Mouse (Mus musculus) R1 (cell line): Measurements from ENCODE around the gene Thap12.

ENCODE experiments used
- DNase-seq: peaks from one replicate; pipeline ENCODE4 v3.0.0-alpha.2; 2018; ENCODE audit warnings: low read depth, low spot score

The Thap12 gene

DNA sequence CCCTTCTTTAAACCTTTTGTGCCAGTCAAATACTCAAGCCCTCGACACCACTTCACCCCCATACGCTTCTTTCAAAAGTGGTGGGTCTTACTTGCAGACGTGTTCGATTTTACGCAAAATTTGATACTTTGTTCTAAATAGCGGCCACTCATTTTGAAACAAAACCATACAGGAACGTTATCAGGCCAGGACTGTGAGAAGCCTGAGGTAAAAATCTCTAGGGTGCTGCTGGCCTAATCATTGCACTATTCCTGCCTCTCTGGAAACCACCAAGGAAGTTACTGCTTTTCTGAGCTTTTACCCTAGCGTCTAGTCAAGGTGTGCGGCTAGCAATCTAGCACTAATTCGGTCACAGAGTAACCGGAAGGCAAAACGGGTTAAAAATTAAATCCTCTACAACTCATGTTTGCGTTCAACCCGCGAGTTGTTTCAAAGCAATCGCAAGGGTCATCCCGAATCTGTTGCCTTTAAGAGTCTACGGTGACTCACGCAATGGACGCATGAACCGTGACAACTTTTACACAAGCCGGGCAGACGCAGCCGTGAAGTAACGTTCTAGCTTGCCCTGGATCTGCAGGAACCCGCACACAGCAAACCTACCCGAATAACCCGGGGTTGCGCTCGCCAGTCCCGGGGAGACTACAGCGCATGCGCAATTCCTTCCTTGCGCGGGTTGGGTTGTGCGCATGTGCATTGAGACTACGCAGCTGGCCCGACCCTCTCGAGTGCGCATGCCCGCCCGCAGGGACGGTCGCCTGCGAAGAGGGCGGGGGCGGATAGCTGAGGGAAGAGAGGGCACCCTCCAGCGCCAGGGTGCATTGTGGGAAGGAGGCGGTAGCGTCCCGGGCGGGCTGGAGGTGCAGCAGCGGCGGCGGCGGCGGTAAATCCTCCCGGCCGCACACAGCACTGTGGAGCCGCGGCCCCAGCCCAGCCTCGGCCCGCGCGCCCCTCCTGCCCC, at the start of gene Thap12:
TSS of gene Thap12 (plus strand) at position 821 of the 958 bp plus-strand sequence.
- peak; percentile 97 for DNase-seq

DNA sequence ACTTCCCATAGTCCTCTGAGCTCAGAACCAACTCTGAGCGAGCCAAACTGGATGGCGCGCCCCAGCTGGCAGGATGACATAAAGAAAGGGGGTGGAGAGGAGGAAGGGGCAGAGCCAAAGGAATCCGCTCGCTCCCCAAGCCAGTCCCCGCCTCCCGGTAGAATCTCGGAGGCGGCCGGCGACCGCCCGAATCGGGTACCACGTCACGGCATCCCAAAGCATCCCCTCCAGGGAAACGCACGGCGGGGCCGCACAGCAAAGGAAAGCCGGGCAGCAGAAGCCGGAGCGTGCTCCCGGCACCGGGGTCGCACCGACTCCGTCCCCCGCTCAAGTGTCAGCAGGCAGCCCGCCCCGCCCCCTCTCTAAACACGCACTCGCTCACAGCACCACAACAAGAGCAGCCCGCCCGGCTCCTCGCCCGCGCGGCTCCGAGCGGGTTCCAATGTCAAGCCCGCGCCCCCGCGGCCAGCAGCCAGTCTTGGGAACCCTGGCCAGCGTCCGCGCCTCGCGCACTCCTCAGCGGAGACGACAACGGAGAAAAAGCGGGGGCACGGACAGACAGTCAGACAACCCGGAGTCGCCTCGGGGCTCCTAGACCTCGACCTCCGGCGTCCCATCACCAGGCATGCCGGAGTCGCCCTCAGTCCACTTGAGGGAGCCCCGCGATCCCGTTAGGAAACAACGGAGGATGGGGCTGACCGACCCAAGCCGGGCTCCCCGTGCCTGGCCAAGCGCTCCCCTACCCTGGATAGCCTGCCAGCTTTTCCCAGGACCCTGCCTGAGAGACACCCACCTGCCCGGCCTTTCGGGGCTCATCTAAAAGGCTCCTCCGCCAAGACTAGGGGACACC, 47.0 kb upstream of the Thap12 start:
- peak; percentile 94 for DNase-seq

DNA sequence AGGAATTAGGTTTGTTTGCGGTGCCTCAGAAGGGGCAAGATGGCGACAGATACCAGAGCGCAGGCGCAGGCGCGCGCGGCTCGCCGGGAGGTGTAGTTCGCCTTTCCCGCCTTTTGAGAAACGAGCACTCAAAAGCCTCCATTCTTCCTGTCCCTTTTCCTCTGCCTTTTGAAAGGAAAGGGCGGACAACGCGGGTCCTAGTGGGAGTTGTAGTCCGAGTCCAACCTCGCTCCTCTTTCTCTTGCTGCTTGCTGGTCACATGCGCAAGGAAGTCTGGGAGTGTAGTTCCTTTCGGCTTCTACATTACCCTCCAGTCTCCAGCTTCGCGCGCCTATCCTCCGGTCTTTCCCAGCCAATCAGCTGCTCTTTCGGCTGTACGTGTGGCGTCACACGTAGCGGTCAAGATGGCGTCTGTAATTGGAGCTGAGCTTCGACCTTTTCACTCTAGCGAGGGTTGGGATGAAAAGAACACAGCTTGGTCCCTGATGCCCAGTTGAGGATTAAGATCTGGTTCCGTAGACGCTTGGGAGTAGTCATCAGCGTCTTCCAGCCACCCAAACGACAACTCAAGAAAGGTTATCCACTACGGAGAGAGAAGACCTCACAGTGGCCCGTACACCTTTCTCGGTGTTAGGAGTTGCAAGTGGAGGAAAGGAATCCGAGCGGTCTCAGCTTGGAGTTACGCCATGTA, 46.2 kb upstream of the Thap12 start, which contains the start of gene Emsy:
TSS of gene Emsy (minus strand) at position 253 of the 691 bp plus-strand sequence.
- peak; percentile 99 for DNase-seq

DNA sequence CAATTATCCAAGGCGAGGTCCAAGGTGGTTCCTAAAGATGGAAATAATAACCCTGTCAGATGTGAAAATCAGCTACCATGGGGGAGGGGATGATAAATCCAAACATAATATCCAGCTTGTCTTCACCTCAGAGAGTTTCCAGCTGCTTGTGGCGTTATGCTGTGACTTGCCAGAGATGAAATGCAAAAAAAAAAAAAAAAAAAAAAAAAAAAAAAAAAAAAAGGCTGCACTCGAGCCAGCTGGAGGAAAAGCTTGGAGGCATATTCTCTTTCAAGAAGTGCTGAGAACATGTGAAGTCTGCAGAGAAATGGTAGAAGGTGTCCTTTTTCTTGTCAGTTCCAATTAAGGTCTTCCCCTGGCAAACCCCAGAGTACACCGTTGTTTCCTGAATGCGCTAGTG, 37.7 kb upstream of the Thap12 start:
- no peak for DNase-seq

DNA sequence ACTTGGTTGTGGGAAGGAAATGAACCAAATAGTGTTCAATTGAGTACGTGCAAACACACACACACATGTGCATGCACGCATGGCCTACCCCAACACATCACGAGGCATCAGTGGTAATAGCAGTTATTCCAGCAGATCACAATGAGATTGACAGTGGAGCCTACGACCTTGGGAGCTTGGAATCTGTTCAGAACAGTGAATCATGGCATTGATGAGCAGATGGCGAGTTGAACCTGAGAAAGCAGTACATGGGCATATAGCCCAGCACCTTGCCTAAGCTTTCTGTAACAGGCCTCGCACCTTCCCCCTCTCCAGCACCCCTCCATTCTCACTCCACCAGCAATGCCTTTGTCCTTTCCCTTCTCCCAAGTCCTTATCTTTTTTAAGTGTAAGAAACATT, 37.2 kb upstream of the Thap12 start:
- no peak for DNase-seq

DNA sequence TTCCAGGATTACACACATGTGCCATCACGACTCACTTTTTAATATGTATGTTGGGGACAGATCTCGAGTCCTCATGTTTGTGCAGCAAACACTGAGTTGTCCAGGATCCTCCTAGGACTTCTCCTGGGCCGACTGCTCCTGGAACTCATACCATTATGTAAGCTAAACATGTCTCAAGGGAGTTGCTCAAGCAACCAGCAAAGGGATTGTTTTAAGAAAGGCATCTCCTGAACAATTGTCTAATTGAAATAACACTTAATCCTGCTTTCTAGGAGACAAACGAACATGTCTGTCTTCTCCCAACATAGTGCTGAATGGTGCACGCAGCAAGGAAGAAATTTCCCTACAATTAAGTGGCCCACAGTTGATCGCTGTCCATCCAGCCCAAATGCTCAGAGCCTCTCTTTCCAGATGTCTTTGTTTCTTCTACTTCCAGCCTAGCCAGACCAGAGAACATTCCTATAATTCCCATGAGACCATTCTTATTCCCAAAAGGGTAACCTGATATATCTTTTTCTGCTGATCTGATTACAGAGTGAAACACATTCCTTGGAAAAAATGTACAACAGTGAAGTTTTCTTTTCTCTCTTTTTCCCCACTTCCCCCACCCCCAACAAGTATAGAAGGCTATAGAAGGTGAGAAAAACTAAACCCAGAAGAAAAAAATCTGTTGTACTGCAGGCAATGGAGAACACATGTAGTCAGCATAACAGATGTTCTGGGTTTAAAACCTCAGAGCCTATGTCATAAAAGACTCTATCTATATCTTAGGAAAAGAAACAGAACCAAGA, 34.8 kb upstream of the Thap12 start:
- no peak for DNase-seq

DNA sequence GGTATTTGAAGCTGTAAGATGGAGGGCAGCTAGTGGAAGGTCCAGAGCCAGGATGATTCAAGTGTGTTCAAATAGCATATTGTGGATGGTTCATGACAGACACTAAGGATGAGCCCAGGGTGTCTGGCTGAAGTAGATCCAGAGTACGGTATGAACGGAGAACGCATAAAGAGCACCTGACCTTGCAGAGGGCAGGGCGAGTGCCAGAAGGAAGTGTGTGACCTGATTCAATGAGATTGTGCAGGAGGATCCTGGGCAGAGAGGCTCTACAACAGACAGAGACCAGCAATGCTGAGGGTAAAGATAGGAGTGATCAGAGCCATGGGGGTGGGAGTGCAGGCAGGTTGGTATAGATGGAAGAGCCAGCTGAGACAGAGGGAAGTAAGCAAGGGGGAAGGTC, 32.1 kb upstream of the Thap12 start:
- no peak for DNase-seq

DNA sequence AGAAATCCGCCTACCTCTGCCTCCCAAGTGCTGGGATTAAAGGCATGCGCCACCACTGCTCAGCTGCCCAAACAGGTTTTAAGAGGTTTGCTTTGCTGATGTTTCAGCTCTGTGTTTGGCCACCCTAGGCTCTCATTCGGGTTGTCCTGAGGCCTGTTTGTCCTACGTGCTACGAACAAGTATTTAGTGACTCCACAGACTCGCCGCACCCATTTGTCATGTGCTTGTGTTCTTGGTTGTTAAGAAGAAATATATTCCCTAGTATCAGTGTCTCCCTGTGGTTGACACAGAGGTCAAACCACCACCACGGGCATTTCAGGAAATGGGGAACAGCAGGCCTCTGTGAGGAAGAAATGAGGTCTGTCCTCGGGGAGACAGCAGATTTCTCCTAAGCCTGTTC, 31.5 kb upstream of the Thap12 start:
- DNase-seq = no peak

DNA sequence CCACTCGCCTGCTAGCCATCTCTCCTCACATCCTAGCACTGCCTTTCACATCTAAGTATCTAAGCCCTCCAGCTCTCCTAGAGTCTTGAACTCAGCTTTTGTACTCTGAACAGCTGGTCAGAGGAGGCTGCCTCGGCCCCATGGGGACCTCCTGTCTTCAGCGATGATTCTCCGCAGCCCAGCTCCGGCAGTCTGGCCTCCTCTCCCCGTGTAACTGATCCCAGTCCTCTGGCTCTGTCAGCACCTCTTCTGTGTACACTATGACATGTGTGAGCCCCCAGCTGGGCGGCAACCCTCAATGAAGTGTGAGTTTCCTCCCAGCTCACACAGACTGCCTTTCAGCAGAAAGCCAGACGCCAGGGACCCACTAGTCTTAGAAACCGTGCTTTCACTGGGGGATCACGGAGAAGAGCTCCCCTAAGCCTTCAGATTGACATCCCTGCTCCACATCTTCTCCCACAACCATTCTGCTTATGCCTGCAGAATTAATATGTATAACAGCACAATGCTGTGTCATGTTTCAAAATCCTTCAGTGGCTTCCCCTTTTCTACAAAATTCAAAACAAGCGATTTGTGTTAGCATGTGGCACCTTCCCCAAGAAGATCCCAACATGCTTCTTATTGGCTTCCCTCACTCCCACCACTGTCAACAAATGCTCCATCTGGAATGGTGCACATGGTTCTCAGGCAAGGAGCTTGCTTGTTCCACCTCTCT, 30.5 kb upstream of the Thap12 start:
- no peak for DNase-seq

DNA sequence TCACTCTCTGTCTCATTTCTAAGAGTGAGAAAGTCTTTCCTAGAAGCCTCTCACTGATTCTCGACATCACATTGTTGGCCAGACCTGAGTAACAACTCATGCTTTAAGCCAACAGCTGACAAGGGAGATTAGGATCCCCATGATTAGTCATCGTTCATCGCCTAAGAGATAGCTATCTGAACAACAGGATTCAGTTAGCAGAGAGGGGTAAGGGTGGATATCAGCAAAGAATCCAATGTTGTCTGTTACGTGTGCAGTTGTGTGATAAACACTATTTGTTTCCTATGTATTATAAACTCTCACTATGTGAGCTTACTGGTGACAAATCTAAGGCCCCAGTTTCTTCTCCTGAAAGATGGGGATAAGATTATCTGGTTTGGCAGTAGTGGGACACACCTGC, 28.6 kb upstream of the Thap12 start:
- DNase-seq = no peak

DNA sequence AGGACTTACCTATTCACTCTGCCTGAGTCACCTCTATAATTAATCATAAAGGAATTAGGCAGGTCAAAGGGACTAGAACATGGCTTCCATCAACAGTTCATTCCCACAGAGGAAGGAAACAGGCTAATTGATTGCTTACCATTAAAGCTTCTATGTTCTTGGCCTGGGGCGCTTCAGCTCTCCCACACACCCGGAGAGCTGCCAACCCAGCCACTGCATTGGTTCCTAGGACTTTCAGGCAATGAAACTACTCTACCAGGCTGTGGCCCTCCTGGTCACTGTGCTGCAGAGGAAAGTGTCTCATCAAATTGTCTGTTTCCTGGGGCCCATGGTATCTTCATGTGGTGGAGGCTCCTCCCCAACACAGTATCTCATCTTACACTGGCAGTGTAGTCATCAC, 25.4 kb upstream of the Thap12 start:
- DNase-seq = no peak

DNA sequence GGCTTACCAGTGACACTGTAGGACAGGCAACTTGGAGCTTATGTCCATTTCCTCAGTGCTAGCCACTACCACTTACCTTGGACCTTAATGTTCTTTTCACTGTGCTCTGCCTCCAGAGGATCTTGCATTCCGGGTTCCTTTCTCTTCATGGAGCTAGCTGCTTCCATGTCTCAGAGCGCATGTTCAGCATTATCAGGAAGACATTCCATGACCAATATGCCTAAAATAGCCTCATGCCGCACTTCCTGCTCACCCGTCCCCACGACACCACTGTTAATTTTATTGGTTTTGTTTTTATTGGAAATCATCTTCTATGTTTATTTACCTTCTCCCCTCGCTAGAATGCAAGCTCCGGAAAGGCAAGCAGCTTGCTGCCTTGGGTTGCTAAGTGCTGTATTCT, 24.5 kb upstream of the Thap12 start:
- DNase-seq = no peak

DNA sequence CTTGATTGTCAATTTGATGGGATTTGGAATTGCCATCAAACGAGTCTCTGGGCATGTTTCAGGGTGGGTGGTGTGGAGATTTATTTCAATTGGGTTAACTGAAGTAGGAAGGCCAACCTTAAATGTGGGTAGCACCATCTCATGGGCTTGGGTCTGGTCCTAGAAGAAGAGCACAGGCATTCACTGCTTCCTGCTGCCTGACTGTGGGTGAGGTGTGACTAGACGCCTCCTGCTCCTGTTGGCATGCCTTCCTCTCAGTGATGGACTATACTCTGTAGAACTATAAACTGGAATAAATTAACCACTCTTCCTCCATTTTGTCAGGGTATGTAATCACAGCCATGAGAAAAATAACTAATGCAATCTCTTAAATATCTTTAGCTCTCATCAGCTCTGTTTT, 22.2 kb upstream of the Thap12 start:
- no peak for DNase-seq

DNA sequence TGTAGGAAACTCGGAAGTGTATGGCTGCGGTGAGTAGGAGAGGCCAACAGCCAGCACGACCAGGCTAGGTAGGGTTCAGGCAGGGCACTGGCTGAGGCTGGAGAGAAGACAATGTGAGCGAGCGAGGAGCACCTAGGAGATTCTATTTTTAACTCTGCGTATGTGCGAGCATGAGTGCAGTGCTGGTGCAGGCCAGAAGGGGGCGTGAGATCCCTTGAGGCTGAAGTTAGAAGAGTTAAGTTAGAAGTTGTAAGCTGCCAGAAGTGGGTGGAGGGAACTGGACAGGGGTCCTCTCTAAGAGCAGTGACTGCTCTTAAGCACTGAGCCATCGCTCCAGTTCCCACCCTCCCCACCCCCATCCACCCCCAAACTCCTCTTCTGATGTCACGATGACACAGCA, 20.1 kb upstream of the Thap12 start:
- DNase-seq = peak; percentile 74

DNA sequence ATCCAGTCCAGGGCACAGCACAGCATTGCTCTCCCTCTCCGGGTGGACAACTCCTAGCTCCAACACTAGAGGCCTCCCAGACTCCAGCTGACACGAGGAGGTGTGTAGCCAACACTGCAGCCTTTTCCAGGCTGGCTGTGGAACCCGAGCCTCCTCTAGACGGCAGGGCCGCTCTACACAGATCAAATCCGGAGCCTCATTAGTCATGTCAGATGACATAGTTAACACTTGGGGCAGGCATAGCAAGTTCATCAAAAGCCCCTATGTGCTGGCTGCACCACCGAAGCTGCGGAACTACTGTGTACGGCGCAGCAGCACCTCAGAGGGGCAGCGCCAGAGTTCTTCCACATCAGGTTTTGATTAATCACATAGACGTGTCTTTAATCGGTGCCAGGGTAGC, 17.0 kb upstream of the Thap12 start:
- peak; percentile 37 for DNase-seq

DNA sequence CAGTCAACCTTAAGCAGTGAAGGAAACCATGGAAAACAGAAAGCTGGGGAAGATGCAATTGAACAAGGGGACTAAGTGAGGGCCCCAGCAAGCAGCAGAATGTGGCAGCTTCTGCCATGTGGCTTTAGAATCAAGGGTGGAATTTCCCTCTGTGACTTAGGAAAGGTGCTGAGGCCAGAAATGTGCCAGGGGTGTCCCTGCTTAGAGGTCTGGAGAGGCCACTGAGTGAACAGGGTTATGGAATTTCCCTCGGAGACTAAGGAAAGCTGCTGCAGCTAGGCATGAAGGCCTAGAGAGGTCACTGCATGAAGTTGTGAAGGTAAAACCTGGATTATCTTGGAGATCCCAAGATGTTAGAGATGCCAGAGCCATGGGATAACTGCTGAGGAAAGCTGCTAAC, 12.8 kb upstream of the Thap12 start:
- DNase-seq = no peak

DNA sequence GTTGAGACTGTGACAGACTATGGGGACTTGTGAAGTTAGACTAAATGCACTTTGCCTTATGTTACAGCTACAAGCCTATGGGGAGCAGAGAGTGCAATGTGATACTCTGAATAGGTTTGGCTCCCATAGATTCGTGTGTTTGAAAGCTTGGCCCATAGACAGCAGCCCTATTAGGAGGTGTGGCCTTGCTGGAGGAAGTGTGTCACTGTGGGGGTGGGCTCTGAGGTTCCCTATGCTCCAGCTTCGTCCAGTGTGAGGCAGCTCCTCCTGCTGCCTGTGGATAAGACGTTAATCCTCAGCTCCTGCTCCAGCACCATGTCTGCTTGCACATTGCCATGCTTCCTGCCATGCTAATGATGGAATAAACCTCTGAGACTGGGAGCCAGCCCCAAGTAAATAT, 12.1 kb upstream of the Thap12 start:
- DNase-seq = no peak

DNA sequence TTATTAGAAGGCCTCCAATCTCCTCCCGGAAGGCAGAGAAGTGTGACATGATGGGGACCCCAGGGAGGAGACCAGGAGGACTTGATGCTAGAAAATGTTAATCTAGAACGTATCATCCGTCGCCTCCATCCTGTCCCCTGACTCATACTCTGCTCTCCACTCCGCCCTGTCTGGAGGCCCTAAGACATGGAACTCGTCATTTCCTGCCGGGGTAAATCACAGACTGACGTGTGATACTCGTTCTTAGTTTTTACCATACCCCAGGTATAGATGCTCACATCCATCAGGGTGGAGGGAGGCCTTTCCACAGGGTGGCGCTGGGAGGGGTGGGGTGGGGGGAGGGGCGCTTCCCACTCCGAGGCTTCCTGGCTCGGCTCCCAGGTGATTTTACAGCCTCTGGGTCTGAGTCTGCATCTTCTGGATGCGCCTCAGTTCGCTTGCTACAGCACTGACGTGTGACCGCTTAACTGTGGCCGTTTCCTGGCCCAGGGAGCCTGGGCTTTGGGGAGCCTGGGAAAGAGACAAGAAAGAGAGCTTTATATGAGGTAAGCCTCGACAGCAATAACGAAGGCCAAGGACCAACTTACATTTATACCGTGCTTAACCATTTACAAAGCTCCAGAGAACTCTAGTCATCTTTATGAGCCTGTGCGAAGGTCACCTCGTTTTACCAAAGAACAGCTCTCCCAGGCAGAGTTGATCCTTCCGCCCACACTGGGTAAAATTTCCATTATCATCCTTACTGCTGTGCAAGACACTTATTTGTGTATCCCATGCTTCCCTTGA, 9.9 kb upstream of the Thap12 start:
- no peak for DNase-seq

DNA sequence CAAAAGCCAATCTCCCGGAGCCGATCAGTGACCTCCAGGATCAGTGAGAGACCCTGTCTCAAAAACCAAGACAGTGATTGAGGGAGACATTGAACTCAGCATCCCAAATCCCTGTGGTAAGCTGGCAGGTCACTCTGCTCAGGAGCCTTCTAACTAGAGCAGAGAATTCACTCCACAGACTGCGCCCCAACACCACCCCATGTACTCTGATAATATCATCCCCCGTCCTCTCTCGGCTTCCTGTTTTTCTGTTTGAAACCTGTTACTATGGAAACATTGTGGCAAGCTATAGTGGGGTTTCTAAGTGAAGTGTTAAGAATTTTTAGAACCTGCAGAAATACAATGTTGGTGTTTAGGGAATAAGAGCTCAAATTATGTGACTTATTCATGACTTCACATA, 8.9 kb upstream of the Thap12 start:
- no peak for DNase-seq

DNA sequence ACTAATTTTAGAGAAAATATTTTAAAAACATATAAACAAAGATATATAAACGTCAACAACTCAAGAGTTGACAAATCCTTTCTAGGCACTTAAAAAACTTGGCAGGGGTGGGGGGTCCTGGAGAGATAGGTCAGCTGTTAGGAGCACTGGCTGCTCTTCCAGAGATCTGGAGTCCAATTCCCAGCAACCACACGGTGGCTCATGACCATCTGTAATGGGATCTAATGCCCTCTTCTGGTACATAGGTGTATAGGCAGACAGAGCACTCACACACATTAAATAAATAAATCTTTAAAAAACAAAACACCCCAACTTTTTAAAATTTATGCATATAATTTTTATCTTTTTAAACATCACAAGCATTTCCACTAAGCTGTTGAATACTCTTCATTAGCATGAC, 5.4 kb upstream of the Thap12 start:
- DNase-seq = peak; percentile 64
